Mouse (Mus musculus) WW6 (cell line): ENCODE measurements around the gene Gm21969.

Experiments used
- DNase-seq: peaks from one replicate; pipeline ENCODE4 v3.0.0-alpha.2; 2013; ENCODE audit warnings: low read depth, low spot score

Gene Gm21969

GRCm38 (mm10) chr4:139617001-139617364 is 14.0 kb downstream of the Gm21969 start:
- no peak for DNase-seq

GRCm38 (mm10) chr4:139619765-139620164 is 16.8 kb downstream of the Gm21969 start:
- no peak for DNase-seq

GRCm38 (mm10) chr4:139622373-139623282 is 19.6 kb downstream of the Gm21969 start, which contains the start of gene Aldh4a1:
Aldh4a1 (plus strand) TSS chr4:139622866.
- peak; percentile 85 for DNase-seq

DNA sequence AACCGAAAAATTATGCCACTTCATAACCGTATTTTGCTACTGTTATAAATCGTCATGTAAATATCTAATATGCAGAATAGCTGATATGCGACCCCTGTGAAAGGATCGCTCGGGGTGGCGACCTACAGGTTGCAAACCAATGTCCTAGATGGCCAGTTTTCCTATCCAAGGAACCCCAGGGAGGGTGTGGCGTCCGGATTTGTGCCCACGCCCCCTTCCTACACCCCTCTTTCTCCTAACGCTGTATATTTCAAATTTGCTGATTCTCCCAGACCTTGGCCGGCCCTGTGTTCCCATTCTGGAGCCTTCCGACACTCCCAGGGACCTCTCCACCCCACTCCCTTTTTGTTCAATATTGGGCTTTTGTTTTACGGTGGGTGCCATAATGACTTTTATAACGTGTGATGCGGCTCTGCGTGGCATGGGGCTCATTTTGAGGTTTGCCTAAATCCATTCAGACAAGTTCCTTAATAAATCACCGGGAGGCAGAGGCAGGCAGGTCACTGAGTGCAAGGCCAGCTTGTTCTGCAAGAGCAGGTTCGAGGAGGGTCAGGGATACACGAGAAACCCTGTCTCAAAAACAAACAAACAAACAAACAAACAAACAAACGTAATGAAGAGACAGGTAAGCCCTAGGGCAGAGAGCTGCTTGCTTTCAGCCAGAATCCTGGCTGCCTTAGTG is 20.6 kb downstream of the Gm21969 start:
- DNase-seq, result no peak

DNA sequence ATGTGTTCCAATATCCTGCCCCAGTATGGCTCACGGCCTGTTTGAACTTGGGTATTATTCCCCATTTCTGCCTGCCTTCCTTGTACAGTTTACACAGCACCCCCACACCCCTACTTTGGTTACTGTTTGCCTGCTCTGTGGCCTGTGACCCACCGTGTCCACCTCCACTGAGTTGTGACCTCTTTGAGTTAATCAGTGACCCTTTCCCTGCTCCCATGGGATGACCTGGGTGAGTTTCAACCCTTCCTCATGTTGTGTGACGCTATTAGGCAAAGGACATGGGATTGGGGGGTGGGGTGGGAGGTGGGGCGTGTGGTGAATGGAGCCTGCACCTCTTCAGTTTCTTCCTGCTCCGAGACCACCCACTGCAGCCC is 21.1 kb downstream of the Gm21969 start:
- no peak for DNase-seq

DNA sequence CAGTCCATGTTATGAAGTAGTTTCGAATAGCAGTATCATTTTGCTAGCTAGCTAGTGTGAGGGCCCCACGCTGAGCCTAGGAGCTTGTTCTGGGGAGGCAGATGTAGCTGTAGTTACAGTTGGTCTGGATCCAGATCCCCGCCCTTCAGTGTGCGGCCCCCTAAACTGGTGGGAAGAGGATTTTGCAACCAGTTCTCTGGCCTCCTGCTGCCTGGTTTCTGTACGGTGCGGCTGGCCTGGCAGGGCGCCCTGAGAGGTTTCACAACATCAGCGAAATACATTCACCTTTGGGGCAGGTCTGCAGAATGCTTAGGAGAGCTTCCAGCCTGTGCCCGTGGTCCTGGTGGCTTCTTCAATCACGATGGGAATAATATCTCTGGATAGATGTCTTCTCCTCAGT is 21.7 kb downstream of the Gm21969 start:
- DNase-seq, result no peak

- DNase-seq, result no peak
Measured at GRCm38 (mm10) chr4:139627361-139627760, 24.4 kb downstream of the Gm21969 start.

DNA sequence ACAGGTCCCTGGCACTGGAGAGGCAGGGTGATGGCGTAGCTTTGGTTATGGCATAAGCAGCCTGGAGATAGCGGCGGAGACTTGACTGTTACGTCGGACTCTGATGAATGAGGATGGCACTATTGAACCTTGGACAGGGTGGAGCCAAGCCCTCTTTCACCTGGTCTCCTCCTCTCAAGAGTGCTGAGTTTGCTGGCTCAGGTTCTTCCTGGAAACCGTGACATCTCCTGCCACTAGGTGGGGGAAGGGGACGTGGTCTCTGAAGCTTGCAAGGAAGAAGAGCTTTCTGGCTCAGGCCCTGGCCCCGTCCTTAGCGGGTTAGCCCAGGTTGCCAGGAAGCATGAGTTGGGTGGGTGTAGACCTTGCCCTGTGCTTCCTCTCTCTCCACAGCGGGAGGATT is 27.2 kb downstream of the Gm21969 start:
- DNase-seq, result no peak

DNA sequence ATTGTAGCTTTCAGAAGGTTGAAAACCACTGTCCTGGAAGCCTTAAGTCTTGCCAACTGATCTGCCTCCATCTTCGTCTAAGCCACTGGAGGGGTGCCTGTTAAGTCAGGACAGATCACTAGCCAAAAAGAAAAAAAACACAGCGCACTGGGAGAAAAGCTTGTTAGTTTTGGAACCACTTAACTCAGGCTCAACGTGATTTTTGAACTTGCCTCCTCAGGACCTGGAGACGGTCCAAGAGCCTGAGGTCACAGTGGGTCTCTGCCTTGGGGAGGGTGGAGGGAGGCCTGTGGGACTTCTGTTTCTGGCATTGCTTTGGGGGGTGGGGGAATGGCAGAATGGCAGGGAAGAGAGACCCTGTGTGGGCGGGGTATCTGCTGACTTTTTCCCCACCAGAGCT is 28.2 kb downstream of the Gm21969 start:
- no peak for DNase-seq

GRCm38 (mm10) chr4:139631569-139632253 is 28.7 kb downstream of the Gm21969 start:
- DNase-seq, result no peak

- no peak for DNase-seq
Measured at GRCm38 (mm10) chr4:139632254-139632580, 29.2 kb downstream of the Gm21969 start.

DNA sequence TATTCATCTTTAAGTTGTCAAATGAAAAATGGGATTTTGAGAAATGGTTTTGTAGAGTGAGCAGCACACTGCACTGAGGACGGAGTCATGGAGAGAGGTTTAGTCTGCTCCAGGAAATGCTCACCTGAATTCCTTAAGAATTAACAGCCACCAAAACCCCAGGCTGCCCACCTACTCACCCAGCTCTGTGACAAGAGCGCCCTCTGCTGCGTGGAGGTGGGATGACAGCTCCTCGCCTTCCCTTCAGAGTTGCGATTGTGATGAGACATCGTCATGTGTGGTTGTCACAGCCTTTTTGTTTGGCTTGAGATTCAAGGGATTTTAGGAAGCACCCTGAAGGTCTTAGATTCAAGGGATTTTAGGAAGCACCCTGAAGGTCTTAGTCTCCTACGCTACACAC is 33.4 kb downstream of the Gm21969 start:
- no peak for DNase-seq

GRCm38 (mm10) chr4:139637847-139638246 is 34.9 kb downstream of the Gm21969 start:
- no peak for DNase-seq

- DNase-seq, result no peak
Measured at GRCm38 (mm10) chr4:139638356-139638755, 35.4 kb downstream of the Gm21969 start.

DNA sequence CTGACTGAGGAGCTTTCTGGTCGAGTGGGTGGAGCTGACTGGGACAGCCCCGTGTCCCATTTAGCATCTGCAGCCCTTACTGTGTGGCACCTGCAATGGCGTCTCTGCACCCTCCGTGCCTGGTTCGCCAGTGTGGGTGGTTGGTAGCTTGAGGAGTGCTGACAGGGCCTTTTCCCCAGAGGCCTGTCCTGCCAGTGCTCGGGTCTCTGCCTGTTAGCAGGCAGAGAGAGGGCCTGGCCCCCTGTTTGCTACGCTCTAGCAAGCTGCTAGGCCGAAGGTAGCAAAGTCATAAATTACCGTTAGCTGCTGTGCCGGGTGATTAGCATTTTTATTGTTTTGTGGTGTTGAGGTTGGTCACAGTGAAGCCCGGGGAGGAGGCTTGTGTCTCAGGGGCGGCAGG is 36.8 kb downstream of the Gm21969 start:
- DNase-seq, result no peak

- no peak for DNase-seq
Measured at GRCm38 (mm10) chr4:139640333-139640732, 37.3 kb downstream of the Gm21969 start.

DNA sequence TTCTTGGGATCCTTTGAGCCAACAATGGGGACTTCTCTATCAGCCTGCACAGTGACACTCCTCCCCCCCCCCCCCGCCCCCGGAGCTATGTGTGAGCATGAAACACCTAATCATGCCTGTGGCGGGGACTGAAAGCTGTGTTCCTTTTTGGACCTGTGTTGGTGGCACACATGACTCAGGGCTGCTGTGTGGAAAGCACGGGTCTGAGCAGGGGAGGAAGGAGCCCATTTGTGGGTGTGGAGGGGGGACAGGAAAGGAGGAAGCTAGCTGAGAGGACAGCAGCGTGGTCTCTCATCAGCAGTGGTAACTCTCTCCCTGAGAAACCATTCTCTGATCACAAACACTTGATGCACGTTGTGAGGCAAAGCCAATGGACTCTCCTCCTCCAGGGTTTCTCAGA is 37.8 kb downstream of the Gm21969 start:
- DNase-seq, result no peak

DNA sequence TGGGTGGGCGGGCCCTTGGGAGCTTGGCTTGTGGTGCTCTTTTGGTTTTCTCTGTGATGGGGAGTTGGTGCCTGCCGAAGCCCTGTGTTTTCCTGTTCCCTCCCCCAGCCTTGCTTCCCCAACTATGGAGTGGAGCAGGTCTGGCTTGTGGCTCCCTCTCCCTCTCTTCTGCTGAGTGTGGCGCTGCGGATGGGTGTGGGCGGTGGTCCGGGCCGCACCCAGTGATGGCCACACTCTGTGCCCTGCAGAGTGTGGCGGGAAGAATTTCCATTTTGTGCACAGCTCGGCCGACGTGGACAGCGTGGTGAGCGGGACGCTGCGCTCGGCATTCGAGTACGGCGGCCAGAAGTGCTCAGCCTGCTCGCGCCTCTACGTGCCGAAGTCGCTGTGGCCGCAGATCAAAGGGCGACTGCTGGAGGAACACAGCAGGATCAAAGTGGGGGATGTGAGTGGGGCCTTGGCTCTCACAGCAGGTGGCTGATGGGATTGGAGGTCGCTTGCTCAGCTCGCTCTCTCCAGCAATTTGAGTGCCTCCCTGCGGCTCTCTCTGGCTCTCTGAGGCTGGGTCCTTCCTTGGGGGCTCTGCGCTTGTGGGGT is 38.9 kb downstream of the Gm21969 start:
- peak; percentile 66 for DNase-seq

GRCm38 (mm10) chr4:139643972-139644371 is 41.0 kb downstream of the Gm21969 start:
- no peak for DNase-seq

- DNase-seq, result no peak
Measured at GRCm38 (mm10) chr4:139646916-139647315, 43.9 kb downstream of the Gm21969 start.

DNA sequence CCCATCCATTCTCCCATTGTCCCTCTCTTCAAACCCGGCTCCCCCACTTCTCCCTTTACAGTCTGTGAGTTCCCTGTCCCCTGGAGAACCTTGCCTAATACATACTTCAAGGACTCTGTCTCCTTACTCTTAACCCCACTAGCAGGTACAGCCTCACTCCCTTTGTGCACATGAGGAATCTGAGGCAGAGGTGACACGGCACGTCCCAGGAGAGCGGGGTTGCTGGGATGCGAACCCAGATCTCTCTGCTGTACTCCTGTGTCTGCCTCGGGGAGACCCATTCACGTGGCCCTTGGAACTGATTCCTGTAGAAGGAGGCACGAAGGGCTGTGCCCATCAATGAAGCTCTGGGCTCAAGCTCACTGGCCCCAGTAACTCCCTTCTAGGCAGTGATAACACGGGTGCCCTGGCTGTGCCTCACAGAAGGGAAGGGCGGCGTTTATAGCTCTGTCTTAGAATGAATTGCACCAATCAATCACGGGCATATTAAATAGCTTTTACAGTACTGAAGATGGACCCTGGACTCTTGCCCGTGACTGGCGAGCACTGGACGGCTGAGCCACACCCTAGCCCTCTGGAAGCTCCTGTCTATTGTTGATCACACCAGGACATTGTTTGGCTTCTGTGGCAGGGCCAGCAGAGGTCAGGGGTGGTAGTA is 47.2 kb downstream of the Gm21969 start:
- no peak for DNase-seq

- no peak for DNase-seq
Measured at GRCm38 (mm10) chr4:139650907-139651306, 47.9 kb downstream of the Gm21969 start.
